Mouse (Mus musculus): Measurements from ENCODE around the gene Atg101. TPM values are rescaled to one million over a fixed set of nuclear protein-coding genes. Genes with fewer than 3 reads are reported as not detected.

The Atg101 gene
- total RNA-seq, 2 experiments from 2014 or later = 23.7 to 23.9 TPM

- intact Hi-C loops (cut with DNase I) = loop anchor here (2.0 kb wide), 1 partner anchor 659 kb away; no protein-coding TSS in a partner anchor
- no peak for DNase-seq
Observed at GRCm38 (mm10) chr15:101325991-101326534, 42.0 kb downstream of the Atg101 start.

GRCm38 (mm10) chr15:101327282-101327681 is 43.2 kb downstream of the Atg101 start:
- DNase-seq = peak; percentile 86 to 91
- intact Hi-C loops (cut with DNase I) = loop anchor here (2.0 kb wide), 1 partner anchor 658 kb away; no protein-coding TSS in a partner anchor

- DNase-seq = no peak
- intact Hi-C loops (cut with DNase I) = loop anchor here (2.0 kb wide), 1 partner anchor 646 kb away; no protein-coding TSS in a partner anchor
Observed at GRCm38 (mm10) chr15:101328876-101329563, 44.9 kb downstream of the Atg101 start.

GRCm38 (mm10) chr15:101329564-101329892 is 45.5 kb downstream of the Atg101 start:
- no peak for DNase-seq
- intact Hi-C loops (cut with DNase I) = loop anchor here (2.0 kb wide), 1 partner anchor 645 kb away; no protein-coding TSS in a partner anchor

DNA sequence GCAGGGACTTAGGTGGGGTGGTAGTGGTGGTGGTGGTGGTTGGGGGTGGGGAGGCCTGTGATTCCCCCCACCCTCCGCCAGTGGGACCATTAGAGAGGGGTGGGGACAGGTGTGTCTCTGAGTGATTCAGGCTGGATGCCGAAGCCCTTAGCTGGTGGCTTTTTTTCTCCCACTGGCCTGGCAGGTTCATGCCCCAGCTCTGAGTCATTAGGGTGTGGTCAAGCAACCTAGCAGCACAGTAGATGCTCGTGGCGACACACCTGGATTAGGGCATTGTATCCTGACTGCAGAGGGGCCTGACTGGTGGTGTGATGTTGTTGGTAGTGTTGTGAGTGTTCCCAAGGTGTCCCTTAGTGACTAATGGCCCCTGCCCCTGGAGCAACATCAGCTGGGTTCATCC is 47.0 kb downstream of the Atg101 start:
- no peak for DNase-seq
- intact Hi-C loops (cut with DNase I) = loop anchor here (10.0 kb wide), 1 partner anchor 1384 kb away; no protein-coding TSS in a partner anchor

DNA sequence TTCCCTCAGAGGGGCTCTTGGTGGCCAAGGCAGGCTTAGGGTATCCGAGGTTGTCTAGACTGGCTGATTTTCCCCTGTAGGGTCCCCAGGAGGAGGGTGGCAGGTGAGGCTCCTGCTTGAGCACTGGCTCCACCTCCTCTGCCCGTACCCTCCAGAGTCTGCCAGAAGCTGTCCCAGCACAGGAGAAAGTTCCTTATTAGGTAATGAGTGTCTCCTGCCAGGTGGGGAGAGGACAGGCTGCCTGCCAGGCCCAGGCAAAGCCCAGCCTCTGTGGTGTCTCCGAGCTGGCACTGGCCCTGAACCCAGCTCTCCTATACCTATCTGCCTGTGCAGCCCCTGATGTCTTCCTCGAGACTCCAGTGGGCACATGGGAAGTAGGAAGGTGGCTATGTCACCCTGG is 48.3 kb downstream of the Atg101 start:
- intact Hi-C loops (cut with DNase I) = loop anchor here (10.0 kb wide), 1 partner anchor 1382 kb away; no protein-coding TSS in a partner anchor
- DNase-seq = no peak

GRCm38 (mm10) chr15:101333165-101333564 is 49.1 kb downstream of the Atg101 start:
- intact Hi-C loops (cut with DNase I) = loop anchor here (10.0 kb wide), 1 partner anchor 1382 kb away; no protein-coding TSS in a partner anchor
- DNase-seq = no peak

DNA sequence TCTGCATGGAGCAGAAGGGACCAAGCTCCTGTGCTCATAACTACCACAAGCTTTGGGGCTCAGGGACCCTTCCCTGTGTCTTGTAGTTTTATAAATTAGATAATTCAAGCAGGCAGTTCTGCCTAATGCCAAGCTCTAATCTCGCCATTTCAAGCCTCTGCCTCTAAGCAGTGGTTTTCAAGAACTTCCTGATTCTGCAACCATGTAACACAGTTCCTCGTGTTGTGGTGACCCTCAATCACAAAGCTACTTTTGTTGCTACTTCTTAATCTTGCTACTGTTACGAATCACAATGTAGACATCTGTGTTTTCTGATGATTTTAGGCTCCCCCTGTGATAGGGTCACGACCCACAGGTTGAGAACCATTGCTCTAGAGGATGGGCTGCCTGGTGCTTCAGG is 49.6 kb downstream of the Atg101 start:
- no peak for DNase-seq
- intact Hi-C loops (cut with DNase I) = loop anchor here (10.0 kb wide), 1 partner anchor 1381 kb away; no protein-coding TSS in a partner anchor

DNA sequence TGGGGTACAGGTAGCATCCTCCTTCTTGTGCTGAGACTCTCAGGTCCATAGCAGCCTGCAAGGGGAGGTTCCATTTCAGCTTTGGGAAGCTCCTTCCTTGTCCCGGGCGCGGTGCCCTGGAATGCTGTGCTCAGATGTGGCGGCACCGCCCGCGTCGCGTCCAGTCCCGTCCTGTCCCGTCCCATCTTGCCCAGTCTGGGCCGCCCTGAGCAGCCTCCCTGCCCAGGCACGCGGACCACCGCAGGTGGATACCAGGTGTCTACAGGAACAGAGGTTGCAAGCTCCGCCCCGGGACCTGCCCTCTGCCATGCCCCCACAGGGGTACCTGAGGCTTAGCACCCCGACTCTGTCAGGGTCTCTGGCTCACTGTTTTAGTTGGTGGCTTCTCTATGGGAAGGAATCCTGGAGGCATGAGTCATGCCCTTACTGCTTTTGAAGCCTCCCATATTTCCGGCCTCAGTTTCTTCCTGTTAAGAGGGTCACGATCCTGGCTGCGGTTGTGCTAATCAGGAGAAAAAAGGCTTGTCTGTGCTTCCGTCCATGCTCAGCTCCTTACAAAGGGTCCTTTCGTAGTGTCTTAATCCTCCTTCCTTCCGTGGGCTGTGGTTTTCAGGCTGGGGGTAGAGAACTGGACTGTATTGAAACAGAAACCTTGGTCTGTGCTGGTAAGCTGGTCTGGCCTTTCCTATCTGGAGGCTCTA is 52.6 kb downstream of the Atg101 start:
- peak in 1 of 2 experiments; percentile 32 for DNase-seq
- intact Hi-C loops (cut with DNase I) = loop anchor here (5.0 to 10.0 kb wide), 2 partner anchors 731 to 1378 kb away; no protein-coding TSS in a partner anchor

GRCm38 (mm10) chr15:101338359-101338758 is 54.3 kb downstream of the Atg101 start:
- intact Hi-C loops (cut with DNase I) = loop anchor here (2.0 to 10.0 kb wide), 4 partner anchors 48 to 1376 kb away; no protein-coding TSS in a partner anchor
- no peak for DNase-seq

- intact Hi-C loops (cut with DNase I) = loop anchor here (1.0 to 10.0 kb wide), 6 partner anchors 47 to 1375 kb away; no protein-coding TSS in a partner anchor
- peak; percentile 88 to 93 for DNase-seq
Observed at GRCm38 (mm10) chr15:101339537-101339936, 55.5 kb downstream of the Atg101 start.

Other genes with a start within 250 kb of the Atg101 start
- gene Gm47841, start 236.9 kb upstream of the Atg101 start, total RNA-seq (2021) = not detected
- 1 to 10 TPM; 1.4 to 2.2 TPM for gene Fignl2, start 205.7 kb upstream of the Atg101 start, total RNA-seq (2021)
- not detected for gene Ankrd33, start 168.5 kb upstream of the Atg101 start, total RNA-seq (2021)
- gene Acvrl1, start 155.8 kb upstream of the Atg101 start, total RNA-seq (2021) = 10 to 100 TPM; 22.3 to 31.1 TPM
- gene Acvr1b, start 110.2 kb upstream of the Atg101 start, total RNA-seq (2021) = 10 to 100 TPM; 12.6 to 14.6 TPM
- 10 to 100 TPM; 10.7 to 12.0 TPM for gene Grasp, start 60.1 kb upstream of the Atg101 start, total RNA-seq (2021)
- 10 to 100 TPM in 1 of 2 experiments, 1 to 10 TPM in 1; 5.2 to 98.5 TPM for gene Nr4a1, start 30.0 kb upstream of the Atg101 start, total RNA-seq (2021)
- gene 6030408B16Rik, start 8.9 kb downstream of the Atg101 start, total RNA-seq (2021) = 1 to 10 TPM in 1 of 2 experiments, under 1 TPM in 1; 0.94 to 1.4 TPM
- 1 to 10 TPM; 2.0 to 2.1 TPM for gene Krt80, start 85.9 kb downstream of the Atg101 start, total RNA-seq (2021)
- 1 to 10 TPM; 2.1 to 2.9 TPM for gene Krt7, start 126.8 kb downstream of the Atg101 start, total RNA-seq (2021)
- not detected for gene Krt87, start 154.5 kb downstream of the Atg101 start, total RNA-seq (2021)
- gene Krt88, start 163.5 kb downstream of the Atg101 start, total RNA-seq (2021) = not detected
- gene Krt81, start 179.5 kb downstream of the Atg101 start, total RNA-seq (2021) = not detected
- gene Krt86, start 189.2 kb downstream of the Atg101 start, total RNA-seq (2021) = not detected
- gene Krt83, start 207.2 kb downstream of the Atg101 start, total RNA-seq (2021) = not detected
- not detected for gene Gm49425, start 233.0 kb downstream of the Atg101 start, total RNA-seq (2021)
- not detected for gene Krt84, start 248.5 kb downstream of the Atg101 start, total RNA-seq (2021)

Data from heart, postnatal 36 days (tissue).